Mouse (Mus musculus) c-Kit-negative CD71-positive TER-119-positive erythroid progenitor cells, embryonic 14.5 days (primary cell): ENCODE results near the gene Hoxc8.

Experiments
- DNase-seq: peaks from one replicate; pipeline ENCODE4 v3.0.0-alpha.2; 2013; ENCODE audit warnings: low read depth, low spot score

Hoxc8 gene

DNA sequence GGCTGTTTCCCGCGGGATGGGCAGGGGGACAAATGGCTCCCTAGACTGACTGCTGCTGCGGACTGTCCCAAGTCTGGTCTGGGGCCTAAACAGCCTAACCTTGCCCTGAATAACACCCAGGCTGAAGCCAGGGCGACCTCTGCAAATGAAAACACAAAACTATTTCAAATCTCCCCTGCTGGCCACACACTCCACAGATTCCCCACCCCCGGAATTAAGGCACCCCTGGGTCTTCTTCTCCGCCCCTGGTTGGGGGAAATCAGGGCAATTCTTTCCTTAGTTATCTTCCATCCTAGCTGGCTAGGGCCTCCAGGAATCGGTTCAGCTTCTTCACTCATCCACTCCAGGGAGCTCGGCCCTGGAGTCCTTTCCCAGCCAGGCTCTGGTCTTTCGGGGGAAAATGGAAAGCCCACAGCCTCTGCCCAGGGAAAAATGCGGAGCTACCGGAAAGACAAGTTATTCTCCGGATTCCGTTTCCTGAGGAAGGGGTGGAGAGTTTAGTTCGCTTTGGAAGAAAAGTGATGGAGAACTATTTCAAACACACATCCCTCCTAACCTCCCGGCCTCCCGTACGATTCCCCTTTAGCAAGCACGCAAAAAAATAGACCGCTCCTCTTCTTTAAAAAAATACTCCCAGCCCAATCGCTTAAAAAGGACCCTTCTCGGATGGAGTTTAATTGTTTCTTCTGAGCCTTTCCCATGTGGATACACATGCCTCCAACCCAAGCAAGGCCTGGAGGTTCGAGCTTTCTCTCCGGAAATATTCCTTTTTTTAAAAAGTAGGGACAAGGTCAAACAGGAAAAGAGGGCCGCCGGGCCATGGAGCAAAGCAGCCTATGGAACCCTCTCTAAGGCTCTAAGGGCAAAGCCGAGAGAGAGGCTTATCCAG is 25.2 kb upstream of the Hoxc8 start:
- no peak for DNase-seq

DNA sequence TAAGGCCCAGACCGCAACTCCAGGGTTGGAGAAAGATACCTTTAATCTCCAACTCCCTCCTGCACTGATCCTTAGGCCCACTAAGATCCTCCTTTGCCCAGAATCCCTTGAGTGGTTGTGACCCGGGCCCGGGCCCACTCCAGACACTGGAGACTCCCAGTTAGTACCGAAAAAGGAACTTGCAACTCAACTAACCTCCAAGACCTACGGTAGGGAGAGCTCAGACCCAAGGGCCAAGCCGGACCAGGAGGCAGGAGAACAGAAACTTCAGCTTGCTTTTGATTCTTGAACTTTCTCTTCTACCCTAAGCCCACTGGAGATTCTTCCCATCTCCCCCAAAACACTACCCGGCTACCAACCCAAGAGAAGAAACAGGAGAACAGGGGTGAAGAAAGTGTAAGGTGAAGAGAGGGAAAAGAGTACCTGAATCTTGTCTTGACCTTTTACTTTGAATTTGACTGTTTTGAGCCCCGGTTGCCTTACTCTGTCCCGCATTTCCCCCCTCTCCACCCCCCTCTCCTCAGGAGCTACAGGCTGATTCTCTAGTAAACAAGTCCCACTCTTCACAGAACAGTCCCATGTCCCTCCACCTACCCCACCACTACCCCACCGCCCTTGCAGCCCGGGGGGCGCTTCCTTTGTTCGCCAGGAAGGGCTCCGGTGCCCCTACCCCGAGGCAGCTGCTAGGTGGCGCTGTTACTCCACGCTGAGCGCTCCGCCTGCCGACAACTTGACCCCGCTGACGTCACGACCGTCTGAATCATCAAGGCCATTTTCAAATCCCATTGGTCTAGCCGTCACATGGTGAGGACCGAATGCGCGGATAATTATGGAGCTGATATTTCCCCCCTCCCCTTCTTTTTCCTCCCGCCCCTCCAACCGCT is 24.3 kb upstream of the Hoxc8 start:
- no peak for DNase-seq

DNA sequence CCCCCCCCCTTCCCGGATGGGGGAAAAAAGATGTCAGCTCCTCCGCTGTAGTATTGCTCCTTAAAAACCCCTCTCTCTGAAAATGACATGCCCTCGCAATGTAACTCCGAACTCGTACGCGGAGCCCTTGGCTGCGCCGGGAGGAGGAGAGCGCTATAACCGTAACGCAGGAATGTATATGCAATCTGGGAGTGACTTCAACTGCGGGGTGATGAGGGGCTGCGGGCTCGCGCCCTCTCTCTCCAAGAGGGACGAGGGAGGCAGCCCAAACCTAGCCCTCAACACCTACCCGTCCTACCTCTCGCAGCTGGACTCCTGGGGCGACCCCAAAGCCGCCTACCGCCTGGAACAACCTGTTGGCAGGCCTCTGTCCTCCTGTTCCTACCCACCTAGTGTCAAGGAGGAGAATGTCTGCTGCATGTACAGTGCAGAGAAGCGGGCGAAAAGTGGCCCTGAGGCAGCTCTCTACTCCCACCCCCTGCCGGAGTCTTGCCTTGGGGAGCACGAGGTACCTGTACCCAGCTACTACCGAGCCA is 23.6 kb upstream of the Hoxc8 start, which contains the start of gene Hoxc10:
Gene Hoxc10 (plus strand): TSS at position 21 of the 536 bp plus-strand sequence.
- no peak for DNase-seq

DNA sequence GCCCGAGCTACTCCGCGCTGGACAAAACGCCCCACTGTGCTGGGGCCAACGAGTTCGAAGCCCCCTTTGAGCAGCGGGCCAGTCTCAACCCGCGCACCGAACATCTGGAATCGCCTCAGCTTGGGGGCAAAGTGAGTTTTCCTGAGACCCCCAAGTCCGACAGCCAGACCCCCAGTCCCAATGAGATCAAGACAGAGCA is 23.2 kb upstream of the Hoxc8 start, which contains the start of gene Hoxc5:
Gene Hoxc5 (plus strand): TSS at position 132 of the 199 bp plus-strand sequence.
- DNase-seq, result no peak

DNA sequence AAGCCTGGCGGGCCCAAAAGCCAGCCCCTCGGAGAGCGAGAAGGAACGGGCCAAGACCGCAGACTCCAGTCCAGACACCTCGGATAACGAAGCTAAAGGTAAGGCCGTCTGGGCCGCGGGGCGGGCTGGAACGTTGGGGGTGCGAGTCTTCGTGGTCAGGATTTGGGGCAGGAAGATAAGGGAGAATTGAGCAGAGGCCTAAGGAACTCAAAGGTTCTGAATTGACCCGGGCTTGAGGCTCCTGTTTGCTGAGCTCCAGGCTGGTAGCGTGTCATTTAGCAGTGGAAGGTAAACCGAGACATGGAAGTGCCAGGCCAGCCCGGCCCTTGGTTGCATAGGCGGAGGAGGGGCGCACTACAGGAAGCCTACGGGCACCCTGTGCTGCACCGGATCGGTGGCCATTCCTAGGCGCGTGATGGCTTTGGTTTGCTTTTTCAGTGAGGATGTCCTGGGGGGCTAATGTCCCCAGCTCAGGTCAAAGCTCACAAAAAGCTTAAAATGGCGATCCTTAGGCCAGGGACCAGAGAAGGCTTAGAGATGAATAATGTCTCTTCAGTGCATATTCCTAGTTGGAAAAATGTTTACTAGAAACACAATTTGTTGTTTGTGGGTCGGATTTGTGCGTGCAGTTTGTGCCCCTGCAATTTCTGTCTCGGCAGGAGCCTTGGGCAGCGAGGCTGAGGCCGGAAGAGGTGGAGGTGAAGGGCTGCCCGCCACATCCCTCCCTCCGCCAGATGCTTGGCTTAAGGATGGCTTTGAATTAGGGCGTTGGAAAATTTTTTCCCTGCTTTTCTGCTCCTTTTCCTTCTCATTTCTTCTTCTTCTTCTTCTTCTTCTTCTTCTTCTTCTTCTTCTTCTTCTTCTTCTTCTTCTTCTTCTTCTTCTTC is 22.7 kb upstream of the Hoxc8 start:
- DNase-seq, result no peak

DNA sequence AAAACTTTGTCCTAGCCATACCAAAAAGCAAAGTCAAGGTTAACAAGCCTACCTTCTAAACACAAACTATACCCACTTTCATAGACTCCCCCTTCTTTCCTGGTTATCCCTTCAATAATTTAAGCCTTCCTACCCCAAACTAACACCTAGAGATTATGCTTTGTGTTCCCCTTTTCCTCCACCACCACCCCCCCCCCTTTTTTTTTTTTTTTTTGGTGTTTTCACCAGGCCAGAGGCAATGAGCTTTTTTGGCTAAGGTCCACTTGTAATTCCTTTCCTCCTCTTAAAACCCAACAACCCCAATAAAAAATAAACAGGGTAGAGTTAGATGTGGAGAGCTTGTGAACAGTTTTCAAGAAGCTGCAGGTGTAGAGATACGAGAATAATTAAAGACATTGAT is 21.1 kb upstream of the Hoxc8 start:
- DNase-seq, result no peak

DNA sequence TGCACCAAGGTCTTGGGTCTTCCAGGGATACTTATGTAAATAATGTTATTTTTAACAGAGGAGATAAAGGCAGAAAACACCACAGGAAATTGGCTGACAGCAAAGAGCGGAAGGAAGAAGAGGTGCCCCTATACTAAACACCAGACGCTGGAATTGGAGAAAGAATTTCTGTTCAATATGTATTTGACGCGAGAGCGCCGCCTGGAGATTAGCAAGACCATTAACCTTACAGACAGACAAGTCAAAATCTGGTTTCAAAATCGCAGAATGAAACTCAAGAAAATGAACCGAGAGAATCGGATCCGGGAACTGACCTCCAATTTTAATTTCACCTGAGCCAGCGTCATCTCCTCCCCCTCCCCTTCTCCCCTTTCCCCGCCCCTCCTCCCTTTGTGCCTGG is 19.7 kb upstream of the Hoxc8 start:
- no peak for DNase-seq

DNA sequence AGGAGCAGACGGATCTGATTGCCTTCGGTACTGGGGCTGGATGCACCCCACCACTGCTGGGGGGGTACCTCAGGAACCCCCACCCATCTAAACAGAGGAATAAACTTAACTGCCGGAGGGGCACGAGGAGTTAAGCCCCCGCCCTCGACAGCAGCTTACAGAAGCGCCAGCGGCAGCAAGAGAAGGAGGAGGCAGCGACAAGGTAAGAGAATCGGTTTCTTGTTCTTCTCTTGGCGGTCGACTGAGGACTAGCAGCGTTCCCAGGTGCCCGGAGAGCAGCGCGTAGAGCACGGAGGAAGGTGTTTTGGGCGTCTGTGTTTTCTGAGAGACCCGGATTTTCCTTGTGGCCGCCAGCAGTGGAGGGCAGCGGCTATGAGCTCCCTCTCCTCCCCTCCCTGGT is 18.2 kb upstream of the Hoxc8 start:
- no peak for DNase-seq

DNA sequence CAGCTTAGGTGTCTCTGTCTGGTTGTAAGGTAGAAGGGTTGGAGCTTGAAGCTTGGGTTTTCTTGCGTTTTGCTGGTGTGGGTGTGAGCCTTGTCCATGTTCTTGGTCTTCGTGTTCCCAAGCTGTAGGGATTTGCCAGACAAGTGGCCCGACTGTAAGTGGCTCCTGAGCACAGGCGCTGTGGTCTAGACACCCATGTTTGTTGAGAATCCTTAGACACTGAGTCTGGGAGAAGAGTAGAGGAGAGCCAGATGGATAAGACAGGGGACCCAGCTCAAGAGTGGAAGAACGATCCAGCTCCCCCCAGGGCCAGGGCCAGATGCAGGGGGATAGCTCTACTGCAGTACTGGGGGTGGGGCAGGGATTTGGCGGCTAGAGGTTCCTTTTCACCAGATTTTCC is 17.7 kb upstream of the Hoxc8 start:
- DNase-seq, result no peak

DNA sequence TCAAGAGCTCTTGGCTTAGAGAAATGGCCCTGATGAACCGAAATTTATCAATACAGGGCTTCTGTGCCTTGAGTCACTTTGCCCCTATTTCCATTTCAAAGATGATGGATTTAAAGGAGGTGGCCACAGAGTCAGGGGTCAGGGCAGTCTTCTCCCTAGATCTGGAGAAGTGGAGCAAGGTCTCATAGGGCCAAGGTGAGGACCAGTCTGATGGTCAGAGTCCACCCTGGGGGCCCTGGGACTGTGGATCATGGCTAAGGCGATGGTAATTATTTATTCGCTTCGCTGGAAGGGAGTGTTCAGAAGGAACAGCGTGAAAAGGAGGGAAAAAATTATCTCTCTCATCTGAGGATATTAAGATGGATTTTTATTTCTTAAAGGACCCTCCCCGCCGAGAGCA is 15.4 kb upstream of the Hoxc8 start:
- DNase-seq, result no peak

DNA sequence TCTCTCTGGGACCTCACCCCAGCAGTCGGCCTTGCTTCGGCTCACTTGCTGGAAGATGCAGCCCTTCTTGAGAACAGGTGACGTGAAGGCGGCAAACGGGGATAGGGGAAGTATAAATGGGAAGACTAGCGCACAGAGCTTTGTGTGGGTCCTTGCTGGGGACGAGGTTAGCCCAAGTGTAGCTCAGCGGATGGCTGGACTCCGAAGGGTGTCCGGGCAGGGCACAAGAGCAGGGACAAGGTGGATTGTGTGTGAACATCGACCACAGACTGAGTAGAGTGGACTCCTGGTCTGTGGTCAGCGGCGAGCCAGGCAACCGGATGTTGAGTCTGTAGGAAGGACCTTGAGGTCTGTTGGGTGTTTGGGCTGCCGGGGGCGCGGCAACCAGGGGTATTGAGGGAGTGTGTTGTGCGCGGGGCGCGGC is 14.7 kb upstream of the Hoxc8 start:
- DNase-seq, result no peak

DNA sequence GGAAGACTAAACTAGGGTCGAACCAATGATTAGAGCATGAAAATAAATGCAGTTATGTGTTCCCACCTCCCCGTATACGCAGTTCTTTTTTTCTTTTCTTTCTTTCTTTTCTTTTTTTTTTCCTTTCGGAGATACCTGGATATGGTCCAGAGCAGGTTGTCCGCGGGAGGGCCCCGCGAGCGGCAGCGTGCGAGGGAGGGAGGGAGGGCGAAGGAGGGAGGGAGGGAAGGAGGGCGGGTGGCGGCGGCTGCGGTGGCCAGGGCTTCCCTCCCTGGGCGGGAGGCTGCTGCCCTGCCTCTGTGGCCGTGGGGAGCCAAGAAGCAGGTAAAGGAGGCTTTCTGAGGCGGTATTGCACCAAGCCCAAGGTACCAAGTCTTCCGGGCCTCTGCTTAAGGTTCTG is 14.2 kb upstream of the Hoxc8 start, which contains the start of gene Hoxc9:
Gene Hoxc9 (plus strand): TSS at position 269 of the 400 bp plus-strand sequence.
- no peak for DNase-seq

DNA sequence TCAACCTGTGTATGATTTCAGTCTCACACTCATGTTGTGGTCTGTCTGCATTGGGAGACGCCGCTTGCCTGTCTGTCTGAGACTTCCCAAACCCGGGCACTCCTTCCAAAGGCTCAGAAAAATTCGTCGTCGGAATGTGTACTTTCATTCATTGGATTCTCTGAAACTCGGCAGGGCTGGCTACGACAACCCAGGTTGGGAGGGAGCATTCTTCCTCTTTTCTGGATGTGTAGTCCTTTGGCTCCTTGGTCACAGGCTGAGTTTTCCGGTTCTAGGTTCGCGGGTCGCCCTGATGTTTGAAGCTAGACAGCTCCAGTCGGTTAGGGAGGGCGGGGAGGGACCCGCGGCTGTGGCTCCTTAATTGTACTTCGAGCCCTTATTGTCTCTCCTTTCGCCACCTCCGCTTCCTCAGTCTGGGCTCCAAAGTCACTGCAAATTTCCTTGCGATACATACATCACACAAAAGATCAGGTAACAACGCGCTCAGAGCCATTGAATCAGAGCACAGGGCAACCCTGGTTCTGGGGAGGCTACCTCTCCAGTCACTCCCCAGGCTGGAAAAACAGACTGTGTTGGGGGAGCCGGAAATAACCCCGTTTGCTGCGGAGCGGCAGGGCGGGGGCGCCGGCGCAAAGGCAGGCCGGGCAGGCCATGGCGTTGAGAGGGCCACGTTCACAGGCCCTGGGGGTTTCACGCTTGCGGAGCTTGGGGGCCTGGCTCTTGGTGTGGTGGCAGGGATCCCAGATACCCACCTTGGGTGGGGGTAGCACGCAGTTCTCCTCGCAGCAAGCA is 13.6 kb upstream of the Hoxc8 start:
- no peak for DNase-seq

DNA sequence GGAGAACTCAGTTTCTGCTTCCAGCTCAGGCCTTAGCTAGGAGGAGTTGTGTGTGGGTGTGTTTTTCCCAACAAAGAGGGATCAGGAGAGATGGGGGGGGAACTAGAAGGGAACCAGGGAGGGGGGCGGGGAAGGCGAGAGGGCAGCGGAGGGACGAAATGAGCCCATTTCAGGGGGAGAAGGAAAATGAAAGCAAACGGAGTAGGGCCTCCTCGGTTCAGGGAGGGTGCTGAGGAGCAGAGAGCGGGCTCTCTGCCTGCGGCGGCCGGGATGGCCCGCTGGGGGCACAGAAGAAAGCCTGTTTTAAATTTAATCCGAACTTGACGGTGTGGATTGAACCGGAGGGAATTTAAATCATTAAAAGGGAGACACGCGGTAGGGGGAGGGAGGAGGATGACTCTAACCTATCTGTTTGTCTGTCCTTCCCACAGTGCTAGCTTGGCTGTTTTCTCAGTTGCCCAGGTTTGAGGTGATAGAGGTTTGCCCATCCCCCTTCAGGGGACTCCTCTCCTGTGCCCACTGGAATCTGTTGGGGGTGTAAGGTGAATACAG is 12.9 kb upstream of the Hoxc8 start:
- DNase-seq, result no peak

DNA sequence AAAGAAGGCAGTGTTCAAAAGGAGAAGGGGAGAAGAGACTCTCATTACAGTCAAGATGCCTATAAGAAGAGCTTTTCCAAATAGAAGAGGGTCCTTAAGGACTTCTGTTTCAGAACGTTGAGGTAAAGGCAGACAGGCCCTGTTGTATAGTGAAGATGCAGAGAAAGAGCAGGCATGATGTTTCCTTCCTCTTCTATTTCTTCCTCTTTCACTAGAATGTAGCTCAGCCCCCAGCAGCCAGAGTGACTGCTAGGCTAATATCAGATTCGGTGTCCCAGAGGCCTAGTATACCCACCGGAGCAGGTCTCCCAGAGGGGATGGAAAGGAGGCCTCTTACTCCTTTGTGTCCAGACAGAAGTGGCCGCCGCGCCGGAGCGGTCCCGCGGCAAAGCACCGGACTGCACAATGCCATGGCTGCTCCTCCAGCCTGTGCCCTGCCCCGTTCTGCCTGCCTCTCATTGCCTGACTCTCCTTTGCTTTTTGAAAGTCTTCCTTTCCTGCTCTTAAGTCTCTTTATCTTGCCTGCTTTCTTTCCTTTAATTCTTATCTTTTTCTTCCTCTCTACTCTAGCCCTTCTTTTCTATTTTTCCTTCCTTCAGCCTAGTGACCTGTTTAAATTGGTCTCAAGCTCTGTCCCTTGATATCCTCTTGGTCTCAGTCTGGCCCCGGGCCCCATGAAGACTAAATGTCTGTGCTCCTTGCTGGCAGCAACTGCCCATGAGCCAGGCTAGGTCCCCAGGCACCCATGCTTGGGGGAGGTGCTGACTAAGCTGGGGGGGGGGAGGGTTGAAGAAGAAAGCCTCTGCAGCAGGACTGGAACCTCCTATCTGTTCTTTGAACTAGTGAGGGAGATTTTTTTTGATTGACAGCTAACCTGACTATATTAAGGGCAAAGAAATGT is 11.5 kb upstream of the Hoxc8 start:
- no peak for DNase-seq

DNA sequence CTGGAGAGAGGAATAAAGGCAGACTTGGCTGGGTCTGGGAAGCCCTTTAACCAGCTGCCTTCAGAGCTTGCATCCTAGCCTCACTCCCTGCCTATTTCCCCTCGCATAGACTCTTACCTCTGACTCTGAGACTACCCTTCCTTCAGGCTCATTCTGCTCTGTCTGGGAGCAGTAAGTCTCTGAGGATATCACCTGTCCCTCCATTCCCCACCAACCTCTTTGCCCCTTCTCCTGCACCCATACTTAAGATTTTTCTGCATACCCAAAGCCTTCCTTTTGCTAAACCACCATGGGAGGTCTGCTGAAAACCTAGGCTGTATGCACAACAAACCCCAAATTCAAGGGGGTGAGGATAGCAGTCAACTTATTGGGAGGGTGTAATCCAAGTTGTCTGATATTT is 10.5 kb upstream of the Hoxc8 start:
- DNase-seq, result no peak

DNA sequence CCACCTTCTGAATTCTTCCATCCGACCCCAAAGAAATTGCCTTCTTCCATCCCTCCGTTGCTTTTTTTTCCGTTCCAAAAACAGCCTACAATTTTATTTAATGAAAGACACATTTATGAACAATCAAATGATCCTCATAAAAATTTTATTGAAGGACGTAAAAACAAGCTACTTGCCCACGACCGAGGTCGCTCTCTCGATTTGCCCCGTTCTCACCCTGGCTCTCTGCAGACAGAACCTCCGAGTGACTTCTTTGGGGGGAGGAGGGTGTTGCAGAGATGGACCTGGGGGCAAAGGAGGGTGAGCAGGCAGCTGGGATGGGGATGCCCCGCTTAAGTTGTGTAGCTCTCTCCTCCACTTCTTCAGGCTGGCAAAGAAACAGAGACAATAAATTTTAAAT is 10.1 kb upstream of the Hoxc8 start:
- DNase-seq, result no peak

DNA sequence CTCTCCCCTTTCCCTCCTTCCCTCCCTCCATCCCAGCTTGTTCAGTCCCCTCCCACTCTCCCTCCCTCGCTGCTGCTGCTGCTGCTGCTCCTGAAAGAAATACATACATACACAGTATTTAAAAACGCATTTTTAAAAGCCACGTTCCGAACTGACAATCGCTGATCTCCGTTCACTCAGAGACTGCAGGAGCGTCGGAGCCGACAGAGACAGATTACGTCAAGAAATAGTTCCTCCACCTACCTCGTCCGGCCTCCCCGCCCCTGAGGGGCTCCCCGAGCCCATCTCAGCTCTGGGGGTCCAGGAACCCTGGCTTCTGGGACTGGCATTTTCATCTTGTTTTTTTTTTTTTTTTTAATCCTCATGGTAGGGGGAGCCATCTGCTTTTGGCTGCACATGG is 9.5 kb upstream of the Hoxc8 start:
- DNase-seq, result no peak
